Mouse (Mus musculus) kidney, embryonic 14.5 days (tissue): ENCODE measurements at regions not wholly inside any gene's neighbourhood (a gene's known extent, or its start where the extent isn't known, plus 50 kb on each side); places are given as distances from the start of the nearest gene placed in this dataset.

ENCODE experiments used
- ATAC-seq: fragments of 200-750 bp; cut with Nextera tagmentation; 2 replicates; pipeline ENCODE4 v1.8.0; 2017; ENCODE audit warnings: moderate number of reproducible peaks, mild to moderate bottlenecking, moderate TSS enrichment, moderate library complexity; ENCODE audit not compliant: low FRiP score, low TSS enrichment
- H3K27ac ChIP-seq: fragments of 300-500 bp; sonication (generic); 2 replicates; pipeline ENCODE4 v1.5.1; 2014; ENCODE audit warnings: low read depth, mild to moderate bottlenecking, low read length, moderate library complexity, mixed read lengths
- H3K27me3 ChIP-seq: fragments of 300-500 bp; sonication (generic); 2 replicates; pipeline ENCODE4 v1.6.1; 2014; ENCODE audit warnings: mild to moderate bottlenecking, low read length; ENCODE audit not compliant: control insufficient read depth, insufficient read depth
- H3K36me3 ChIP-seq: fragments of 300-500 bp; sonication (generic); 2 replicates; pipeline ENCODE4 v1.6.1; 2014; ENCODE audit warnings: low read length, mixed read lengths; ENCODE audit not compliant: control insufficient read depth, insufficient read depth
- H3K4me1 ChIP-seq: fragments of 300-500 bp; sonication (generic); 2 replicates; pipeline ENCODE4 v1.6.1; 2014; ENCODE audit warnings: low read length, mixed read lengths; ENCODE audit not compliant: control insufficient read depth, insufficient read depth
- H3K4me2 ChIP-seq: fragments of 300-500 bp; sonication (generic); replicated peaks from 2 replicates; pipeline ENCODE4 v1.6.1; 2014; ENCODE audit warnings: low read depth, mild to moderate bottlenecking, low read length
- H3K4me3 ChIP-seq: fragments of 300-500 bp; sonication (generic); 2 replicates; pipeline ENCODE4 v1.5.1; 2014; ENCODE audit warnings: mild to moderate bottlenecking, low read length
- H3K9ac ChIP-seq: fragments of 300-500 bp; sonication (generic); 2 replicates; pipeline ENCODE4 v1.6.1; 2014; ENCODE audit warnings: low read depth, mild to moderate bottlenecking, low read length, moderate library complexity
- H3K9me3 ChIP-seq: fragments of 300-500 bp; sonication (generic); 2 replicates; pipeline ENCODE4 v1.6.1; 2016; ENCODE audit warnings: low read length; ENCODE audit not compliant: control insufficient read depth
- WGBS: fragments of 180-500 bp; shearing (Covaris S2); extraction: QIAGEN DNeasy Blood & Tissue Kit; methylation state at CpG from one replicate; pipeline ENCODE4 v1.1.7; 2014; 5-methylcytosine and 5-hydroxymethylcytosine counted together

- Histone ChIP-seq H3K27ac (no peak overlapping the region), H3K9me3 (no peaks in the 10 kb centered on the region), H3K27me3 (no peaks in the 10 kb centered on the region), H3K36me3 (no peaks in the 10 kb centered on the region), H3K4me2 (no peak overlapping the region), H3K9ac (no peak overlapping the region), H3K4me3 (no peak overlapping the region), H3K4me1 (no peaks in the 10 kb centered on the region)
- 67% methylated on average over 3 of the region's 3 CpGs for WGBS
- ATAC-seq = no peak
These were observed 80.3 kb upstream of the Lrpap1 start for GRCm38 (mm10) chr5:35185826-35186225.

GRCm38 (mm10) chr5:35185289-35185688 is 79.7 kb upstream of the Lrpap1 start:
- Histone ChIP-seq H3K4me2 (no peak overlapping the region), H3K9me3 (no peaks in the 10 kb centered on the region), H3K9ac (no peak overlapping the region), H3K4me3 (no peak overlapping the region), H3K27ac (no peak overlapping the region), H3K27me3 (no peaks in the 10 kb centered on the region), H3K36me3 (no peaks in the 10 kb centered on the region), H3K4me1 (no peaks in the 10 kb centered on the region)
- ATAC-seq = no peak

GRCm38 (mm10) chr5:35183418-35183817 is 77.9 kb upstream of the Lrpap1 start:
- Histone ChIP-seq H3K9ac (no peak overlapping the region), H3K4me3 (no peak overlapping the region), H3K27me3 (no peaks in the 10 kb centered on the region), H3K4me2 (no peak overlapping the region), H3K4me1 (no peaks in the 10 kb centered on the region), H3K36me3 (no peaks in the 10 kb centered on the region), H3K27ac (no peak overlapping the region), H3K9me3 (no peaks in the 10 kb centered on the region)
- ATAC-seq = no peak
- 91% methylated on average over 7 of the region's 7 CpGs for WGBS

- no peaks in the 10 kb centered on the region for H3K36me3 ChIP-seq
- no peaks in the 10 kb centered on the region for H3K9me3 ChIP-seq
- H3K27me3 ChIP-seq = no peaks in the 10 kb centered on the region
- 73% methylated on average over 4 of the region's 4 CpGs for WGBS
- no peak overlapping the region for H3K4me3 ChIP-seq
- no peaks in the 10 kb centered on the region for H3K4me1 ChIP-seq
- H3K4me2 ChIP-seq = no peak overlapping the region
- no peak overlapping the region for H3K27ac ChIP-seq
- no peak overlapping the region for H3K9ac ChIP-seq
- ATAC-seq = no peak
These were observed 71.8 kb upstream of the Lrpap1 start for GRCm38 (mm10) chr5:35177332-35177731.

- H3K9me3 ChIP-seq = no peaks in the 10 kb centered on the region
These were observed 70.7 kb upstream of the Lrpap1 start for GRCm38 (mm10) chr5:35176112-35176848.

GRCm38 (mm10) chr5:35174318-35174717 is 68.8 kb upstream of the Lrpap1 start:
- H3K4me3 ChIP-seq = no peak overlapping the region
- H3K4me1 ChIP-seq = no peaks in the 10 kb centered on the region
- ATAC-seq = no peak
- no peaks in the 10 kb centered on the region for H3K27me3 ChIP-seq
- no peak overlapping the region for H3K27ac ChIP-seq
- H3K9me3 ChIP-seq = no peaks in the 10 kb centered on the region
- 61% methylated on average over 4 of the region's 4 CpGs for WGBS
- H3K4me2 ChIP-seq = no peak overlapping the region
- no peaks in the 10 kb centered on the region for H3K36me3 ChIP-seq
- no peak overlapping the region for H3K9ac ChIP-seq

More at GRCm38 (mm10) chr5:35176112-35176848, 70.7 kb upstream of the Lrpap1 start:
- 27% methylated on average over 13 of the region's 13 CpGs for WGBS
- Histone ChIP-seq H3K36me3 (no peaks in the 10 kb centered on the region), H3K9ac (no peak overlapping the region), H3K4me1 (no peaks in the 10 kb centered on the region), H3K4me2 (no peak overlapping the region), H3K27me3 (no peaks in the 10 kb centered on the region), H3K4me3 (no peak overlapping the region), H3K27ac (no peak overlapping the region)
- ATAC-seq = no peak

GRCm38 (mm10) chr5:35171336-35171735 is 65.8 kb upstream of the Lrpap1 start:
- Histone ChIP-seq H3K27ac (no peak overlapping the region), H3K9me3 (no peaks in the 10 kb centered on the region), H3K4me3 (no peak overlapping the region), H3K9ac (no peak overlapping the region), H3K4me2 (no peak overlapping the region), H3K36me3 (no peaks in the 10 kb centered on the region), H3K27me3 (no peaks in the 10 kb centered on the region), H3K4me1 (no peaks in the 10 kb centered on the region)
- no peak for ATAC-seq
- WGBS = 80% methylated on average over 3 of the region's 3 CpGs

GRCm38 (mm10) chr5:35170369-35171130 is 65.0 kb upstream of the Lrpap1 start:
- ATAC-seq = no peak
- WGBS = 45% methylated on average over 11 of the region's 11 CpGs
- H3K4me2 ChIP-seq = no peak overlapping the region

GRCm38 (mm10) chr5:35169614-35170293 is 64.2 kb upstream of the Lrpap1 start:
- Histone ChIP-seq H3K4me3 (no peak overlapping the region), H3K9me3 (no peaks in the 10 kb centered on the region), H3K36me3 (no peaks in the 10 kb centered on the region), H3K9ac (no peak overlapping the region), H3K27ac (no peak overlapping the region), H3K4me1 (no peaks in the 10 kb centered on the region), H3K27me3 (no peaks in the 10 kb centered on the region), H3K4me2 (no peak overlapping the region)
- WGBS = 79% methylated on average over 7 of the region's 7 CpGs
- no peak for ATAC-seq

More at GRCm38 (mm10) chr5:35170369-35171130, 65.0 kb upstream of the Lrpap1 start:
- no peaks in the 10 kb centered on the region for H3K4me1 ChIP-seq
- no peaks in the 10 kb centered on the region for H3K36me3 ChIP-seq
- no peak overlapping the region for H3K4me3 ChIP-seq
- H3K9me3 ChIP-seq = no peaks in the 10 kb centered on the region
- H3K9ac ChIP-seq = no peak overlapping the region
- no peaks in the 10 kb centered on the region for H3K27me3 ChIP-seq
- no peak overlapping the region for H3K27ac ChIP-seq
